Mouse (Mus musculus): ENCODE results near the gene Hivep2. TPM values are rescaled to one million over a fixed set of nuclear protein-coding genes. Genes with fewer than 3 reads are reported as not detected.

Gene Hivep2
- polyA plus RNA-seq, 1 experiment from 2014 or later: 6.5 TPM

GRCm38 (mm10) chr10:14032532-14032931 is 66.7 kb downstream of the Hivep2 start:
- Histone ChIP-seq H3K9me3 (replicated peaks) (no peaks in the 10 kb centered on the region), H3K27ac (no peak overlapping the region), H3K4me3 (no peak overlapping the region), H3K36me3 (no peaks in the 10 kb centered on the region), H3K4me2 (replicated peaks) (no peak overlapping the region), H3K27me3 (no peaks in the 10 kb centered on the region), H3K4me1 (no peaks in the 10 kb centered on the region), H3K9ac (no peak overlapping the region)
- no peak for ATAC-seq (ENCODE audit: low FRiP score)
- 86% methylated on average over 2 of the region's 2 CpGs for WGBS

DNA sequence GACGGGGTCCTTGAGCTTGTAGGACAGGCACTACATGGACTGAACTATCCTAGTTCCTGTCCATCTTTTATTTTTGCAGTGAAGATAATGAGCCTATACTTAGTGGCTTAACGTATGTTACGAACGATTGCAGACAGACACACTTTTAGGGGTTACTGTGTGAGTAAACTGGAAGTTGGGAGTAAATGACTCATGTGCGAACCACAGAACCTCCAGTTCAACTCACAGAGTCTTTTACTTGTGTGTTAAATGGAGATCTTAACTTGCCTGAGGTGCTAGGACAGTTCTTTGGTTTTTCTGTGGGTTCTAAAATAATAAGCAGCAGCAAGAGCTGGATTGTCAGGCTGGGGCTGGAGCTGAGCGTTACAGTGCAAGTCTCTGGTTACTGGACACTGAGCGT is 68.2 kb downstream of the Hivep2 start:
- no peak overlapping the region for H3K9ac ChIP-seq
- no peaks in the 10 kb centered on the region for H3K27me3 ChIP-seq
- WGBS: 93% methylated on average over 7 of the region's 7 CpGs
- no peaks in the 10 kb centered on the region for H3K4me1 ChIP-seq
- H3K4me2 ChIP-seq (replicated peaks): no peak overlapping the region
- no peaks in the 10 kb centered on the region for H3K36me3 ChIP-seq
- H3K4me3 ChIP-seq: no peak overlapping the region
- ATAC-seq (ENCODE audit: low FRiP score): no peak
- H3K9me3 ChIP-seq (replicated peaks): no peaks in the 10 kb centered on the region
- no peak overlapping the region for H3K27ac ChIP-seq

DNA sequence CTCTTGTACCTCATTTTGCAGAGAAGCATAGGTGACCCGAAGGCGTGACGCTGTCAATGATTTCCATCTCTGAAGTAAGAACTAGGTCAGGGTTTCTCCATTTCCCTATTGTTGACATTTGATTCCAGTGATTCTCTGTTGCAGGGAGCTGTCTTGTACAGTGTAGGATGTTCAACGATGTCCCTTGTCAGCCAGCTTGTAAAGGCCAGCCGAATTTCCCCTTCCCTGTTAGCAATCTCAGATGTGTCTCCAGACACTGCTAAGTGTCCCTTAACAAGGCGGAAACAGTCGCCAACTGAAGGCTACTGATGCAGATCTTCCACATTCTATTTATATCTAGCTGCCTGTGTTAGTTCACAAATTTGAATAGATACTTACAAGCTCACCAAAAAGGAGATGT is 68.9 kb downstream of the Hivep2 start:
- H3K4me2 ChIP-seq (replicated peaks): no peak overlapping the region
- H3K9ac ChIP-seq: no peak overlapping the region
- WGBS: 86% methylated on average over 7 of the region's 7 CpGs
- no peak overlapping the region for H3K27ac ChIP-seq
- H3K4me1 ChIP-seq: no peaks in the 10 kb centered on the region
- H3K9me3 ChIP-seq (replicated peaks): no peaks in the 10 kb centered on the region
- H3K27me3 ChIP-seq: no peaks in the 10 kb centered on the region
- no peaks in the 10 kb centered on the region for H3K36me3 ChIP-seq
- no peak for ATAC-seq (ENCODE audit: low FRiP score)
- no peak overlapping the region for H3K4me3 ChIP-seq

DNA sequence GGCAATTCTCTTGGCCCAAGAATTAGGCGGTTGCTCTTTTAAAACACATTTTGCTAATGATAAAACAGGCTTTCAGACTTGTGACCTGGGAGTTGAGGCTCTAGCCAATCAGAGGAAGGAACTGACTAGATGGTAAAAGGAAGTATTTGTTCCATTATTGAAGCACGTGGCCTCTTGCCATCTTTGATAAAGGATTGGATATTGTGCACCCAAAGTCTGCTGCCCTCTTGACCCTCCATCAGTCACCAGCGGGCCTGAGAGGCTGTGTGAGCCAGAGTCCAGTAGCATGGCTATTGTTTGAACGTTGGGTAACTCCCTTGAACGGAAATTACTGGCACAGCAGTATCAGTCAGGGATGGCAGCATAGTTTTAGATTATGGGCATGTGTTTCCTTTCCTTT is 69.7 kb downstream of the Hivep2 start:
- ATAC-seq (ENCODE audit: low FRiP score): no peak
- Histone ChIP-seq H3K27ac (no peak overlapping the region), H3K4me3 (no peak overlapping the region), H3K27me3 (no peaks in the 10 kb centered on the region), H3K36me3 (no peaks in the 10 kb centered on the region), H3K4me1 (no peaks in the 10 kb centered on the region), H3K4me2 (replicated peaks) (no peak overlapping the region), H3K9me3 (replicated peaks) (no peaks in the 10 kb centered on the region), H3K9ac (no peak overlapping the region)
- 35% methylated on average over 5 of the region's 5 CpGs for WGBS

- H3K27me3 ChIP-seq: no peaks in the 10 kb centered on the region
- H3K9me3 ChIP-seq (replicated peaks): no peaks in the 10 kb centered on the region
These were observed 70.6 kb downstream of the Hivep2 start for GRCm38 (mm10) chr10:14036472-14036871.

DNA sequence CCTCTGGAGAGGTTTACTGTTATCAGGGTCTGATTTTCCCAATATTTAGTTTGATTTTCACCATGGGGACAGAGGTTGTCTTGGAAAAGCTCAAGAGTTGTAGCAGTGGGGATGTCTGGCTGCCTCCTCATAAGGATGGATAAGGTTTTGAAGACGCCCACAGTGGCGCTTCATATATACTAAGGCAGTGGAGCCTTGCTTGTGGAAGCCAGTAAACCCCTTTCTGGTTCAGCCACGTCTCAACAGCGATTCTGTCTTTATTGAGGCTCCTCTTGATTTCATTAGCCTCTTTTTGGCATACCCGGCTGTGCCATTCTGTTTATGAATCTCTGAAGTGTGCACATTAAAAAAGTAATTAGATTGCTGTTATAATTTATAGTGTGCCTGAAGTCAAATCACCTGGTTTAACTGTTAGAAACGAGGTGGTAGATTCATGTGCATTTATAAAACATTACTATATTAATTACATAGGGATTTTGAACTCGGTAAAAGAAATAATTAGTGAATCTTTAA is 72.2 kb downstream of the Hivep2 start:
- Histone ChIP-seq H3K36me3 (no peaks in the 10 kb centered on the region), H3K9me3 (replicated peaks) (no peaks in the 10 kb centered on the region), H3K27me3 (no peaks in the 10 kb centered on the region), H3K4me2 (replicated peaks) (no peak overlapping the region), H3K4me3 (no peak overlapping the region), H3K27ac (no peak overlapping the region), H3K9ac (no peak overlapping the region), H3K4me1 (no peaks in the 10 kb centered on the region)
- 84% methylated on average over 7 of the region's 7 CpGs for WGBS
- no peak for ATAC-seq (ENCODE audit: low FRiP score)

More at GRCm38 (mm10) chr10:14036472-14036871, 70.6 kb downstream of the Hivep2 start:
- no peak overlapping the region for H3K4me2 ChIP-seq (replicated peaks)
- H3K4me3 ChIP-seq: no peak overlapping the region
- no peak overlapping the region for H3K9ac ChIP-seq
- WGBS: 94% methylated on average over 6 of the region's 6 CpGs
- no peaks in the 10 kb centered on the region for H3K4me1 ChIP-seq
- no peak for ATAC-seq (ENCODE audit: low FRiP score)
- H3K36me3 ChIP-seq: no peaks in the 10 kb centered on the region
- H3K27ac ChIP-seq: no peak overlapping the region

- Histone ChIP-seq H3K9me3 (replicated peaks) (no peaks in the 10 kb centered on the region), H3K36me3 (no peaks in the 10 kb centered on the region), H3K4me2 (replicated peaks) (no peak overlapping the region), H3K27ac (no peak overlapping the region), H3K4me3 (no peak overlapping the region), H3K9ac (no peak overlapping the region), H3K27me3 (no peaks in the 10 kb centered on the region), H3K4me1 (peaks cover 3% of the 10 kb centered on the region; the same call in 1 of the 2 replicates)
- WGBS: 83% methylated on average over 9 of the region's 9 CpGs
- ATAC-seq (ENCODE audit: low FRiP score): no peak
These were observed 75.0 kb downstream of the Hivep2 start for GRCm38 (mm10) chr10:14040716-14041470.

DNA sequence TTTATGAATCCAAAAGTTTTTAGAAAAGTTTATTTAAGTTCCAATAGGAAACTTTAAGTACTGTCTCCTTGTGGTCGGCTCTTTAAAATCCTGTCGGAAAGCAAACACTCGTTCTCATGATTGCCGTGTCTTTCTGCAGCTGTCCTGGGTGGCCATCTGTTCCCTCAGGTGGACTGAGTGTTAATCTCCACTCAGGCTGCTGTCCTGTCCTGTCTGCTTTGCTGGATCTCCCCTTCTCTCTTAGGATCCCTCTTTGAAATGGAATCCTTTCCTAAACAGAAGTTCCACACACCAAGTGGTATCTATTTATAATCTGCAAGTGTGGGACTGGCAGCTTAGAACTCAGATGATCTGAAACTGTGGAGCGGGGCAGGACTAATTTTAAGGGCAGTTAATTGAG is 75.7 kb downstream of the Hivep2 start:
- Histone ChIP-seq H3K36me3 (no peaks in the 10 kb centered on the region), H3K27me3 (no peaks in the 10 kb centered on the region), H3K4me2 (replicated peaks) (no peak overlapping the region), H3K4me1 (peaks cover 8% of the 10 kb centered on the region; the same call in 1 of the 2 replicates), H3K9me3 (replicated peaks) (no peaks in the 10 kb centered on the region), H3K4me3 (no peak overlapping the region), H3K9ac (no peak overlapping the region), H3K27ac (no peak overlapping the region)
- 73% methylated on average over 5 of the region's 5 CpGs for WGBS
- no peak for ATAC-seq (ENCODE audit: low FRiP score)

GRCm38 (mm10) chr10:14042539-14043348 is 76.9 kb downstream of the Hivep2 start:
- 83% methylated on average over 12 of the region's 12 CpGs for WGBS
- Histone ChIP-seq H3K9me3 (replicated peaks) (no peaks in the 10 kb centered on the region), H3K9ac (no peak overlapping the region), H3K4me3 (no peak overlapping the region), H3K27me3 (no peaks in the 10 kb centered on the region), H3K36me3 (no peaks in the 10 kb centered on the region), H3K4me2 (replicated peaks) (no peak overlapping the region), H3K27ac (no peak overlapping the region), H3K4me1 (peaks cover 12% of the 10 kb centered on the region)
- ATAC-seq (ENCODE audit: low FRiP score): no peak

- H3K27ac ChIP-seq: no peak overlapping the region
- no peaks in the 10 kb centered on the region for H3K36me3 ChIP-seq
- 90% methylated on average over 4 of the region's 4 CpGs for WGBS
- H3K27me3 ChIP-seq: no peaks in the 10 kb centered on the region
- H3K9ac ChIP-seq: no peak overlapping the region
- H3K4me3 ChIP-seq: no peak overlapping the region
- H3K9me3 ChIP-seq (replicated peaks): no peaks in the 10 kb centered on the region
- H3K4me1 ChIP-seq: peaks cover 18% of the 10 kb centered on the region
- H3K4me2 ChIP-seq (replicated peaks): no peak overlapping the region
- no peak for ATAC-seq (ENCODE audit: low FRiP score)
These were observed 77.5 kb downstream of the Hivep2 start for GRCm38 (mm10) chr10:14043349-14043710.

GRCm38 (mm10) chr10:14044046-14044782 is 78.3 kb downstream of the Hivep2 start:
- H3K4me2 ChIP-seq (replicated peaks): no peak overlapping the region
- H3K27ac ChIP-seq: no peak overlapping the region
- no peak overlapping the region for H3K4me3 ChIP-seq
- WGBS: 48% methylated on average over 14 of the region's 14 CpGs
- peaks cover 26% of the 10 kb centered on the region for H3K4me1 ChIP-seq
- H3K36me3 ChIP-seq: no peaks in the 10 kb centered on the region
- ATAC-seq (ENCODE audit: low FRiP score): no peak
- H3K9ac ChIP-seq: no peak overlapping the region
- H3K27me3 ChIP-seq: no peaks in the 10 kb centered on the region
- no peaks in the 10 kb centered on the region for H3K9me3 ChIP-seq (replicated peaks)

DNA sequence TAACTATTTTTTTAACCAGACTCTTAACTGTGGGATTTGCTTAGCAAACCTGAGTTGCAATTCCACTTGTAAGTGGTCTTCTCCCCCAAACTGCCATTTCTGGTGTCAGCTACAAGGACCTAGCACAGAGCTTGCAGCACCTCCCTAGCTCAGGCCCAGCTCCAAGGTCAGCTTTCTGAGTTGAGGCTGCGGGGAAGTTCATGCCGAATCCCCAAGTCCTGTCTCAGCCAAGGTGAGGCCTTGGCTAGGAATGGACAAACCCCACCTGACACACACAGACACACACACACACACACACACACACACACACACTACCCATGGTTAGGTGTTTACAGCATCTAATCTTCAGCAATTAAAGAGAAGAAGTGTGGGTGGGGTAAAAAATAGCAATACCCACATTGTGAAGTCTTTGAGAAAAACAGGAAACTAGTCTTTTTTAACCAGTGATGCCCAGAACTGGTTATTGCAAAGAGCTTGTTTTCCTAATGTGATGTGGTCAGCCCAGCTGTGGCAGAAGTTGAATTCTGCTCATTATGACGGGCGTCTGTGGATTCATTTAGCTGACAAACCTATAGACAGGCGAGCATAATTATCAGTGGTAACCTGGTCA is 79.0 kb downstream of the Hivep2 start:
- ATAC-seq (ENCODE audit: low FRiP score): no peak
- no peaks in the 10 kb centered on the region for H3K36me3 ChIP-seq
- H3K4me3 ChIP-seq: no peak overlapping the region
- no peaks in the 10 kb centered on the region for H3K9me3 ChIP-seq (replicated peaks)
- no peak overlapping the region for H3K4me2 ChIP-seq (replicated peaks)
- no peak overlapping the region for H3K27ac ChIP-seq
- 81% methylated on average over 5 of the region's 5 CpGs for WGBS
- H3K9ac ChIP-seq: no peak overlapping the region
- H3K27me3 ChIP-seq: no peaks in the 10 kb centered on the region
- peaks cover 28% of the 10 kb centered on the region for H3K4me1 ChIP-seq
